Mouse (Mus musculus): ENCODE results near the gene Capn11. TPM values are rescaled to one million over a fixed set of nuclear protein-coding genes. Genes with fewer than 3 reads are reported as not detected.
A peak's percentile ranks its signal among the peaks of the same experiment; 100 is the strongest.

Capn11 gene
- polyA plus RNA-seq, 1 experiment from 2014 or later: not detected

GRCm38 (mm10) chr17:45699039-45699740, 40.1 kb upstream of the Capn11 start:
- ATAC-seq (ENCODE audit: low read depth): no peak
- no peak overlapping the region for H3K4me2 ChIP-seq (ENCODE audit: low read depth, low read length)
- H3K9me3 ChIP-seq (ENCODE audit: control insufficient read depth, low read length): no peaks in the 10 kb centered on the region
- H3K27me3 ChIP-seq (replicated peaks; ENCODE audit: control insufficient read depth, insufficient read depth, low read length): no peaks in the 10 kb centered on the region
- no peak overlapping the region for H3K9ac ChIP-seq (ENCODE audit: low read depth, low read length)
- H3K27ac ChIP-seq (replicated peaks; ENCODE audit: low read depth, low read length): no peak overlapping the region
- WGBS: 88% methylated on average over 3 of the region's 3 CpGs
- H3K4me3 ChIP-seq (ENCODE audit: low read depth, low read length): no peak overlapping the region
- peaks cover 18% of the 10 kb centered on the region for H3K36me3 ChIP-seq (ENCODE audit: control insufficient read depth, insufficient read depth, low read length)
- H3K4me1 ChIP-seq (ENCODE audit: control insufficient read depth, insufficient read depth, low read length): no peaks in the 10 kb centered on the region
- no peak for DNase-seq (ENCODE audit: low spot score)

GRCm38 (mm10) chr17:45698368-45698767, 39.2 kb upstream of the Capn11 start:
- no peak overlapping the region; the same call in 1 of the 2 replicates for H3K27ac ChIP-seq (replicated peaks; ENCODE audit: low read depth, low read length)
- DNase-seq (ENCODE audit: low spot score): peak; percentile 43

GRCm38 (mm10) chr17:45696981-45697380, 37.9 kb upstream of the Capn11 start:
- peaks cover 18% of the 10 kb centered on the region for H3K36me3 ChIP-seq (ENCODE audit: control insufficient read depth, insufficient read depth, low read length)
- H3K27me3 ChIP-seq (replicated peaks; ENCODE audit: control insufficient read depth, insufficient read depth, low read length): no peaks in the 10 kb centered on the region
- H3K4me3 ChIP-seq (ENCODE audit: low read depth, low read length): no peak overlapping the region
- no peaks in the 10 kb centered on the region for H3K4me1 ChIP-seq (ENCODE audit: control insufficient read depth, insufficient read depth, low read length)
- H3K27ac ChIP-seq (replicated peaks; ENCODE audit: low read depth, low read length): peak overlapping the region; percentile 28; the same call in 1 of the 2 replicates
- no peak overlapping the region for H3K9ac ChIP-seq (ENCODE audit: low read depth, low read length)
- H3K4me2 ChIP-seq (ENCODE audit: low read depth, low read length): no peak overlapping the region
- ATAC-seq (ENCODE audit: low read depth) (no peak), DNase-seq (ENCODE audit: low spot score) (no peak)
- no peaks in the 10 kb centered on the region for H3K9me3 ChIP-seq (ENCODE audit: control insufficient read depth, low read length)
- 86% methylated on average over 9 of the region's 9 CpGs for WGBS

More at GRCm38 (mm10) chr17:45698368-45698767, 39.2 kb upstream of the Capn11 start:
- Histone ChIP-seq H3K9ac (ENCODE audit: low read depth, low read length) (no peak overlapping the region), H3K4me1 (ENCODE audit: control insufficient read depth, insufficient read depth, low read length) (no peaks in the 10 kb centered on the region), H3K4me3 (ENCODE audit: low read depth, low read length) (no peak overlapping the region), H3K27me3 (replicated peaks; ENCODE audit: control insufficient read depth, insufficient read depth, low read length) (no peaks in the 10 kb centered on the region), H3K9me3 (ENCODE audit: control insufficient read depth, low read length) (no peaks in the 10 kb centered on the region), H3K4me2 (ENCODE audit: low read depth, low read length) (no peak overlapping the region), H3K36me3 (ENCODE audit: control insufficient read depth, insufficient read depth, low read length) (peaks cover 18% of the 10 kb centered on the region)
- WGBS: 81% methylated on average over 6 of the region's 6 CpGs
- no peak for ATAC-seq (ENCODE audit: low read depth)

GRCm38 (mm10) chr17:45695227-45696120, 36.3 kb upstream of the Capn11 start:
- Histone ChIP-seq H3K4me1 (ENCODE audit: control insufficient read depth, insufficient read depth, low read length) (no peaks in the 10 kb centered on the region), H3K4me3 (ENCODE audit: low read depth, low read length) (no peak overlapping the region), H3K9me3 (ENCODE audit: control insufficient read depth, low read length) (no peaks in the 10 kb centered on the region), H3K36me3 (ENCODE audit: control insufficient read depth, insufficient read depth, low read length) (peaks cover 18% of the 10 kb centered on the region), H3K27ac (replicated peaks; ENCODE audit: low read depth, low read length) (no peak overlapping the region), H3K9ac (ENCODE audit: low read depth, low read length) (no peak overlapping the region), H3K4me2 (ENCODE audit: low read depth, low read length) (no peak overlapping the region), H3K27me3 (replicated peaks; ENCODE audit: control insufficient read depth, insufficient read depth, low read length) (no peaks in the 10 kb centered on the region)
- ATAC-seq (ENCODE audit: low read depth) (no peak), DNase-seq (ENCODE audit: low spot score) (no peak)
- 79% methylated on average over 23 of the region's 23 CpGs for whole genome bisulfite sequencing

DNA sequence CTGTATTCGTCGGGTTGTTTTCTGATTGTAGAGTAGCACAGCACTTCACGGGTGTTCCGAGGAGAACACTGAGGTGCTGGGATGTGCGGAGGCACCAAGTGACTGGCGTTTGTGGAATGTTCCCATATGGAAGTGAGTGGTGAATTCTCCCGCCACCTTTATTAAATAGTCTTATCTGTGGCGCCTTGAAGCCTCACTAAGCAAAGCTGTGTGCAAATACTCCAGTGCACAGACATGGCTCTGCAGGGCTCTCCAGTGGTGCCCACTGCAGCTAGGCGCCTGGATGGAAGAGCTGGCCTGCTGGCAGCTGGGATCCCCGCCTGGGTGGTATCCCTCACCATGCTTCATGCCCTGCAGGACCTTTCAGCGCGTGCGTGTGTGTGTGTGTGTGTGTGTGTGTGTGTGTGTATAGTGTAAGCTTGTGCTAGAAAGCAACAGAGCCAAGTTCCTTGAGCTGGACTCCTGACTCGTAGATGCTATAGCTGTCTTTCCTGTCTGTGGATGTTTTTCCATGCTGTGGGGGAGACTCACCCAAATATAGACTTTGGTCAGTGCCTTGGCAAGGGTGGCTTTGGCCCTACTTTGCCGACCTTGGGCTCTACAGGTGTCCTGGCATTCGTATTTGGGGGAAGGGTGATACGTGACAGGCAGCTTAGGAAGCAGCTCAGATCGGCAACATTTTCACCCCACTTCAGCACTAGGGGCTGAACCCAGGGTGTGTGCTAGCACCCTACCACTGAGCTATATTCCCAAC, 34.9 kb upstream of the Capn11 start:
- no peak overlapping the region for H3K9ac ChIP-seq (ENCODE audit: low read depth, low read length)
- no peak for DNase-seq (ENCODE audit: low spot score)
- 79% methylated on average over 18 of the region's 18 CpGs for WGBS

DNA sequence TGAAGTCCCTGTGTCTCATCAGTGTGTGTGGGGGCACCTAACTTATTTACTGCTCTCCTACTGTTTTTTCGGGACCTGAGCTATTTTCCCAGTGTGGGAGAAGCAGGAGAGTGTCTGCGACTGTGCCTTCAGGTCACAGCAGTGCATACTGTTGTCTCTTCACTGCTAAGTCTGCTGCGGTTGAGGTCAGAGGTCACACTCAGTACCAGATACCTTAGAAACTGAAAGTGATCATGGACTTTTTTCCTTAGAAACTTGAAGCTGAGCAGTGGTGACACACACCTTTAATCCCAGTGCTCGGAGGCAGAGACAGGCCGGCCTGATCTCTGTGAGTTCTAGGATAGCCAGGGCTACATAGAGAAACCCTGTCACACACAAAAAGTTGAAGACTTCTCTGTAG, 33.0 kb upstream of the Capn11 start:
- Histone ChIP-seq H3K9me3 (ENCODE audit: control insufficient read depth, low read length) (no peaks in the 10 kb centered on the region), H3K4me2 (ENCODE audit: low read depth, low read length) (no peak overlapping the region), H3K4me1 (ENCODE audit: control insufficient read depth, insufficient read depth, low read length) (peaks cover 6% of the 10 kb centered on the region; the same call in 1 of the 2 replicates), H3K36me3 (ENCODE audit: control insufficient read depth, insufficient read depth, low read length) (peaks cover 6% of the 10 kb centered on the region; the same call in 1 of the 2 replicates), H3K9ac (ENCODE audit: low read depth, low read length) (no peak overlapping the region), H3K27ac (replicated peaks; ENCODE audit: low read depth, low read length) (no peak overlapping the region), H3K27me3 (replicated peaks; ENCODE audit: control insufficient read depth, insufficient read depth, low read length) (no peaks in the 10 kb centered on the region), H3K4me3 (ENCODE audit: low read depth, low read length) (no peak overlapping the region)
- ATAC-seq (ENCODE audit: low read depth): no peak
- DNase-seq (ENCODE audit: low spot score): no peak
- WGBS: 72% methylated on average over 5 of the region's 5 CpGs

More for the DNA sequence above, 34.9 kb upstream of the Capn11 start:
- Histone ChIP-seq H3K4me3 (ENCODE audit: low read depth, low read length) (no peak overlapping the region), H3K4me2 (ENCODE audit: low read depth, low read length) (no peak overlapping the region), H3K27me3 (replicated peaks; ENCODE audit: control insufficient read depth, insufficient read depth, low read length) (no peaks in the 10 kb centered on the region), H3K27ac (replicated peaks; ENCODE audit: low read depth, low read length) (no peak overlapping the region), H3K4me1 (ENCODE audit: control insufficient read depth, insufficient read depth, low read length) (no peaks in the 10 kb centered on the region), H3K9me3 (ENCODE audit: control insufficient read depth, low read length) (no peaks in the 10 kb centered on the region), H3K36me3 (ENCODE audit: control insufficient read depth, insufficient read depth, low read length) (peaks cover 18% of the 10 kb centered on the region)
- ATAC-seq (ENCODE audit: low read depth): no peak

DNA sequence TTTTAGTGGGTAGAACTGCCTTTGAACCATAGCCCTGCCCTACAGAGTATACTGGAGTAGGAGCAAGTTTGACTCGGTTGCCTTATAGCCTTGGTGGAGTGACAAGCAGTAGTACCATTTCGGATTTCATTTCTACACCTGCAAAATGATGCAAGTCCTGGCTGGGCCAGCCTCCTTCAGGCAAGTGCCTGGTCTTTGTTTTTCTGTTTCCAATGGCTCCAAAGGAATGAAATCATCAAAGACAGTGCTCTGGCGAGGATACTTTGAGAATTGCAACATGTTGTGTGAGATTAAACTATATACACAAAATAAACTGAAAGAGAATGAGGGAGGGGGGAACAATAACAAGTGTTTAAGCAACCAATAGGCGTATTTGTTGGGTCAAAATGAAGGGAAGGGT, 30.9 kb upstream of the Capn11 start:
- WGBS: 84% methylated on average over 4 of the region's 4 CpGs
- DNase-seq (ENCODE audit: low spot score): no peak
- Histone ChIP-seq H3K4me2 (ENCODE audit: low read depth, low read length) (no peak overlapping the region), H3K9ac (ENCODE audit: low read depth, low read length) (no peak overlapping the region), H3K4me1 (ENCODE audit: control insufficient read depth, insufficient read depth, low read length) (peaks cover 9% of the 10 kb centered on the region; the same call in 1 of the 2 replicates), H3K4me3 (ENCODE audit: low read depth, low read length) (no peak overlapping the region), H3K27ac (replicated peaks; ENCODE audit: low read depth, low read length) (no peak overlapping the region), H3K36me3 (ENCODE audit: control insufficient read depth, insufficient read depth, low read length) (no peaks in the 10 kb centered on the region), H3K27me3 (replicated peaks; ENCODE audit: control insufficient read depth, insufficient read depth, low read length) (no peaks in the 10 kb centered on the region), H3K9me3 (ENCODE audit: control insufficient read depth, low read length) (no peaks in the 10 kb centered on the region)
- no peak for ATAC-seq (ENCODE audit: low read depth)

GRCm38 (mm10) chr17:45689120-45689519, 30.0 kb upstream of the Capn11 start:
- Histone ChIP-seq H3K4me2 (ENCODE audit: low read depth, low read length) (no peak overlapping the region), H3K27me3 (replicated peaks; ENCODE audit: control insufficient read depth, insufficient read depth, low read length) (no peaks in the 10 kb centered on the region), H3K4me3 (ENCODE audit: low read depth, low read length) (no peak overlapping the region), H3K9ac (ENCODE audit: low read depth, low read length) (no peak overlapping the region), H3K27ac (replicated peaks; ENCODE audit: low read depth, low read length) (no peak overlapping the region), H3K36me3 (ENCODE audit: control insufficient read depth, insufficient read depth, low read length) (no peaks in the 10 kb centered on the region), H3K4me1 (ENCODE audit: control insufficient read depth, insufficient read depth, low read length) (peaks cover 11% of the 10 kb centered on the region; the same call in 1 of the 2 replicates), H3K9me3 (ENCODE audit: control insufficient read depth, low read length) (no peaks in the 10 kb centered on the region)
- 85% methylated on average over 9 of the region's 9 CpGs for WGBS
- ATAC-seq (ENCODE audit: low read depth) (no peak), DNase-seq (ENCODE audit: low spot score) (no peak)

Data from embryonic facial prominence, embryonic 14.5 days (tissue).